Mouse (Mus musculus): ENCODE data around the gene H2afy2.

DNA sequence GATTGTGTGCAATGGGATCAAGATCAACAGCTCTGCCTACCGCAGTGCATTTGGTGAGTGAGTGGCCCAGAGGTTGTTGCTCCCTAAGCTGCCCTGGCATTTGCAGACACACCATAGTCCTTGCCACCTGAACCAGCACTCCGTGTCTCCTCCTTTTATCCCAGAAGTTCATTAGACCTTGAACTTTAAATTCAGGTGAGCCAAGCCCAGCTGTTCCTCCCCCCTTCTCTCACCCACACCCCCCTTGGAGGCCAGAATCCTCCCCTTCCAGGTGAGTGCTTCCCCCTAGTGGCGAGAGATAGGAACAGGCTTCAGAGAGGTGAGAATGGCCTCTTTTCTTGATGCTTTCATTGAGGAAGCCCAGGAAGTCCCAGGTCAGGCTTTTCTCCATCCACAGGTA is 49.6 kb downstream of the H2afy2 start:
- TF ChIP-seq CTCF (IDR thresholded peaks at IDR 0.05) (peak; percentile 86), EP300 (IDR thresholded peaks at IDR 0.05) (no peak)

All from lung, postnatal 0 days (tissue).